Mouse (Mus musculus) kidney, adult 2 months (tissue): ENCODE measurements around the gene Dcpp2.

Source experiments
- CTCF ChIP-seq: fragments of 200-500 bp; conservative IDR thresholded peaks from 2 replicates; pipeline ENCODE4 v1.5.1; 2011; ENCODE audit warnings: low read depth, mild to moderate bottlenecking, control low read depth, low read length, moderate library complexity, mixed read lengths; ENCODE audit not compliant: insufficient read depth, insufficient read length
- POLR2A ChIP-seq: fragments of 200-500 bp; IDR thresholded peaks from one replicate; pipeline ENCODE4 v1.6.1; 2011; ENCODE audit warnings: low read depth, low read length, control low read depth

GRCm38 (mm10) chr17:23854229-23854765 is 26.4 kb upstream of the Dcpp2 start:
- no peak for TF ChIP-seq CTCF
- no peak for TF ChIP-seq POLR2A
